ENCODE assay signal across 10 mouse cellular contexts in genomic region chr14:103764047-103764446, GRCm38 (mm10).
DNase-seq lines count a peak whose midpoint lies in the region; ATAC-seq lines count a peak whose summit lies in the region.
"Had no signal": no experiment of that assay in that cellular context is flagged by ENCODE, and none has a peak within 500 bp of the region (broad histone marks: within the 10 kb centered on the region; RNA-seq: fewer than 3 reads in every experiment).

No protein-coding gene starts in this region.

- H3K9ac ChIP-seq in hindbrain, embryonic 12.5 days: no peak overlapping the region
- no peak overlapping the region for H3K9ac ChIP-seq in midbrain, embryonic 16.5 days (ENCODE audit: low read depth, low read length)

- no peak overlapping the region for H3K4me2 ChIP-seq in hindbrain, embryonic 12.5 days (replicated peaks)
- no peak overlapping the region for H3K4me2 ChIP-seq in midbrain, embryonic 16.5 days (ENCODE audit: low read length)

- no peaks in the 10 kb centered on the region for H3K9me3 ChIP-seq in hindbrain, embryonic 12.5 days (replicated peaks)
- H3K9me3 ChIP-seq in midbrain, embryonic 16.5 days (replicated peaks; ENCODE audit: control insufficient read depth, low read length, poor library complexity, severe bottlenecking): no peaks in the 10 kb centered on the region

- 28% methylated on average over 2 of the region's 2 CpGs for WGBS in hindbrain, embryonic 12.5 days
- WGBS in midbrain, embryonic 16.5 days: 1% methylated on average over 2 of the region's 2 CpGs

- intact Hi-C loops in left cerebral cortex, postnatal 36 days (cut with DNase I): no loop called here

- H3K27me3 ChIP-seq in hindbrain, embryonic 12.5 days: no peaks in the 10 kb centered on the region
- no peaks in the 10 kb centered on the region for H3K27me3 ChIP-seq in midbrain, embryonic 16.5 days (ENCODE audit: control insufficient read depth, insufficient read depth, low read depth, low read length)

- no peaks in the 10 kb centered on the region for H3K36me3 ChIP-seq in hindbrain, embryonic 12.5 days
- H3K36me3 ChIP-seq in midbrain, embryonic 16.5 days (ENCODE audit: control insufficient read depth, insufficient read depth, low read length): no peaks in the 10 kb centered on the region

- H3K4me1 ChIP-seq in hindbrain, embryonic 12.5 days: no peaks in the 10 kb centered on the region
- H3K4me1 ChIP-seq in midbrain, embryonic 16.5 days (ENCODE audit: control insufficient read depth, insufficient read depth, low read length): peaks cover 4% of the 10 kb centered on the region

- H3K4me3 ChIP-seq in hindbrain, embryonic 12.5 days: no peak overlapping the region
- no peak overlapping the region for H3K4me3 ChIP-seq in midbrain, embryonic 16.5 days (ENCODE audit: low read depth, low read length)

- ATAC-seq in hindbrain, embryonic 12.5 days (ENCODE audit: low FRiP score): peak; percentile 92
- ATAC-seq in midbrain, embryonic 16.5 days: peak; percentile 80
- ATAC-seq in megakaryocyte progenitor cell, adult 5-6 weeks (replicated peaks; ENCODE audit: poor library complexity): no peak
- no peak for ATAC-seq in CD4-positive, CD25-positive, alpha-beta regulatory T cell, adult 4 months

- peak overlapping the region; percentile 72; the same call in 1 of the 2 replicates for H3K27ac ChIP-seq in hindbrain, embryonic 12.5 days
- H3K27ac ChIP-seq in midbrain, embryonic 16.5 days (ENCODE audit: low read length): no peak overlapping the region

- DNase-seq in left cerebral cortex, adult 11 months (ENCODE audit: low spot score): peak; percentile 10
- DNase-seq in left cerebral cortex, postnatal 36 days (ENCODE audit: low spot score in 2 of 2): no peak
- DNase-seq in embryo, embryonic 9.5 days (ENCODE audit: extremely low spot score): peak; percentile 13
- DNase-seq in heart, adult 18-20 months: no peak
- DNase-seq: gastrocnemius, postnatal 14 days; heart, postnatal 10 days had no signal

Comparison
In these comparisons a context has a peak if more than half of its experiments do, and no peak if none do; other contexts are left out.
1. DNase-seq: peak in left cerebral cortex, adult 11 months (single experiment) and embryo, embryonic 9.5 days (single experiment); none in left cerebral cortex, postnatal 36 days (0 of 2) and heart, adult 18-20 months (0 of 2).
2. ATAC-seq: peak in hindbrain, embryonic 12.5 days (single experiment) and midbrain, embryonic 16.5 days (single experiment); none in megakaryocyte progenitor cell, adult 5-6 weeks (single experiment) and CD4-positive, CD25-positive, alpha-beta regulatory T cell, adult 4 months (single experiment).